Mouse (Mus musculus) C2C12 (cell line): ENCODE data around the gene Trpv2. TPM values are rescaled to one million over a fixed set of nuclear protein-coding genes. Genes with fewer than 3 reads are reported as not detected.

Experiments
- H3K27me3 ChIP-seq: one replicate; pipeline ENCODE4 v1.6.1; 2011; ENCODE audit not compliant: control insufficient read depth, insufficient read depth, insufficient read length
- H3K36me3 ChIP-seq: one replicate; pipeline ENCODE4 v1.6.1; 2011; ENCODE audit not compliant: control insufficient read depth, insufficient read depth
- H3K4me3 ChIP-seq: one replicate; pipeline ENCODE4 v1.5.1; 2011; ENCODE audit warnings: mild to moderate bottlenecking, control low read depth; ENCODE audit not compliant: poor library complexity, insufficient read depth, severe bottlenecking
- H3K79me2 ChIP-seq: one replicate; pipeline ENCODE4 v1.6.1; 2011; ENCODE audit not compliant: control insufficient read depth, insufficient read depth
- H3K79me3 ChIP-seq: one replicate; pipeline ENCODE4 v1.6.1; 2011; ENCODE audit warnings: low read depth, control low read depth
- H3ac ChIP-seq: one replicate; pipeline ENCODE3; 2011; ENCODE audit warnings: low read depth; ENCODE audit not compliant: control insufficient read depth, insufficient read length
- CEBPB ChIP-seq: IDR thresholded peaks from one replicate; pipeline ENCODE4 v1.6.1; 2011; ENCODE audit warnings: low read depth, mild to moderate bottlenecking, control low read depth, moderate library complexity
- CTCF ChIP-seq: IDR thresholded peaks from one replicate; pipeline ENCODE4 v1.5.1; 2011; ENCODE audit not compliant: control insufficient read depth, insufficient read depth, insufficient read length
- FOSL1 ChIP-seq: IDR thresholded peaks from one replicate; pipeline ENCODE4 v1.8.0; 2011; ENCODE audit warnings: mild to moderate bottlenecking, low read length; ENCODE audit not compliant: poor library complexity, insufficient read depth, severe bottlenecking
- MAX ChIP-seq: IDR thresholded peaks from one replicate; pipeline ENCODE4 v1.6.1; 2011; ENCODE audit warnings: mild to moderate bottlenecking, control low read depth
- MYOD1 ChIP-seq: IDR thresholded peaks from one replicate; pipeline ENCODE4 v1.6.1; 2011; ENCODE audit warnings: low read depth; ENCODE audit not compliant: control insufficient read depth, insufficient read length
- MYOG ChIP-seq: IDR thresholded peaks from one replicate; pipeline ENCODE4 v1.6.1; 2011; ENCODE audit not compliant: control insufficient read depth, insufficient read length; ENCODE audit errors: extremely low read depth
- USF1 ChIP-seq: IDR thresholded peaks from one replicate; pipeline ENCODE4 v1.6.1; 2011; ENCODE audit warnings: low read depth, mild to moderate bottlenecking, control low read depth, moderate library complexity
- polyA plus RNA-seq: library from polyadenylated mRNA; unstranded; fragments of >200 nt; fragmentation: generic; extraction: Trizol; gene quantifications from one replicate; pipeline ENCODE4 v1.2.1, GENCODE M21; 2012; ENCODE audit warnings: missing spikeins

The Trpv2 gene
- polyA plus RNA-seq, 1 experiment = 12.8 TPM

- H3K4me3 ChIP-seq = no peak overlapping the region
- no peaks in the 10 kb centered on the region for H3K79me3 ChIP-seq
- TF ChIP-seq FOSL1 (no peak), CTCF (no peak), MAX (no peak), MYOG (no peak), USF1 (no peak), CEBPB (no peak), MYOD1 (no peak)
- no peak overlapping the region for H3ac ChIP-seq
- peaks cover 5% of the 10 kb centered on the region for H3K36me3 ChIP-seq
- H3K27me3 ChIP-seq = no peaks in the 10 kb centered on the region
- H3K79me2 ChIP-seq = peaks cover 10% of the 10 kb centered on the region
Measured at GRCm38 (mm10) chr11:62540167-62540566, 34.1 kb upstream of the Trpv2 start.

GRCm38 (mm10) chr11:62540969-62541368, 33.3 kb upstream of the Trpv2 start:
- TF ChIP-seq MAX = no peak
- no peak for TF ChIP-seq USF1
- no peak for TF ChIP-seq CEBPB
- TF ChIP-seq CTCF = no peak
- TF ChIP-seq MYOD1 = no peak
- TF ChIP-seq MYOG = no peak
- TF ChIP-seq FOSL1 = no peak
- Histone ChIP-seq H3ac (no peak overlapping the region), H3K36me3 (no peaks in the 10 kb centered on the region), H3K4me3 (no peak overlapping the region), H3K79me3 (no peaks in the 10 kb centered on the region), H3K27me3 (no peaks in the 10 kb centered on the region), H3K79me2 (peaks cover 10% of the 10 kb centered on the region)

- H3K27me3 ChIP-seq = no peaks in the 10 kb centered on the region
- no peak overlapping the region for H3K4me3 ChIP-seq
- H3ac ChIP-seq = no peak overlapping the region
- TF ChIP-seq USF1 = no peak
- TF ChIP-seq CEBPB = no peak
- no peak for TF ChIP-seq MAX
- TF ChIP-seq CTCF = no peak
- TF ChIP-seq MYOD1 = no peak
- no peak for TF ChIP-seq MYOG
- TF ChIP-seq FOSL1 = no peak
- no peaks in the 10 kb centered on the region for H3K36me3 ChIP-seq
- H3K79me3 ChIP-seq = no peaks in the 10 kb centered on the region
- peaks cover 10% of the 10 kb centered on the region for H3K79me2 ChIP-seq
Measured at GRCm38 (mm10) chr11:62541581-62541980, 32.7 kb upstream of the Trpv2 start.

GRCm38 (mm10) chr11:62543991-62544390, 30.3 kb upstream of the Trpv2 start:
- no peaks in the 10 kb centered on the region for H3K79me3 ChIP-seq
- no peak overlapping the region for H3ac ChIP-seq
- H3K36me3 ChIP-seq = no peaks in the 10 kb centered on the region
- TF ChIP-seq MYOG (no peak), CTCF (no peak), CEBPB (no peak), MAX (no peak), MYOD1 (no peak), FOSL1 (no peak), USF1 (no peak)
- no peak overlapping the region for H3K4me3 ChIP-seq
- H3K27me3 ChIP-seq = no peaks in the 10 kb centered on the region
- no peaks in the 10 kb centered on the region for H3K79me2 ChIP-seq

GRCm38 (mm10) chr11:62549782-62550181, 24.5 kb upstream of the Trpv2 start:
- Histone ChIP-seq H3ac (no peak overlapping the region), H3K79me3 (peaks cover 27% of the 10 kb centered on the region), H3K27me3 (no peaks in the 10 kb centered on the region), H3K36me3 (peaks cover 21% of the 10 kb centered on the region), H3K4me3 (peak overlapping the region; percentile 74), H3K79me2 (peaks cover 40% of the 10 kb centered on the region)
- TF ChIP-seq USF1 (no peak), FOSL1 (no peak), MYOD1 (no peak), CEBPB (peak; percentile 5), MYOG (no peak), MAX (no peak), CTCF (no peak)
